Mouse (Mus musculus) hindbrain, embryonic 10.5 days (tissue): ENCODE results near the gene Map1b. TPM values are rescaled to one million over a fixed set of nuclear protein-coding genes. Genes with fewer than 3 reads are reported as not detected.

Experiments
- DNase-seq: peaks from one replicate; pipeline ENCODE4 v3.0.0-alpha.2; 2017; ENCODE audit warnings: low spot score
- H3K27ac ChIP-seq: fragments of 300-500 bp; sonication (generic); 2 replicates; pipeline ENCODE4 v1.5.1; 2016; ENCODE audit warnings: mild to moderate bottlenecking, moderate library complexity
- H3K27me3 ChIP-seq: fragments of 300-500 bp; sonication (generic); 2 replicates; pipeline ENCODE4 v1.6.1; 2016; ENCODE audit warnings: mild to moderate bottlenecking; ENCODE audit not compliant: poor library complexity, insufficient read depth, severe bottlenecking
- H3K36me3 ChIP-seq: fragments of 300-500 bp; sonication (generic); 2 replicates; pipeline ENCODE4 v1.6.1; 2016; ENCODE audit warnings: mild to moderate bottlenecking, moderate library complexity
- H3K4me1 ChIP-seq: fragments of 300-500 bp; sonication (generic); replicated peaks from 2 replicates; pipeline ENCODE4 v1.6.1; 2016; ENCODE audit warnings: mild to moderate bottlenecking
- H3K4me3 ChIP-seq: fragments of 300-500 bp; sonication (generic); 2 replicates; pipeline ENCODE4 v1.5.1; 2016; ENCODE audit warnings: mild to moderate bottlenecking, moderate library complexity
- H3K9me3 ChIP-seq: fragments of 300-500 bp; sonication (generic); 2 replicates; pipeline ENCODE4 v1.6.1; 2016; ENCODE audit warnings: mild to moderate bottlenecking, moderate library complexity
- WGBS: fragments of 180-500 bp; shearing (Covaris S2); methylation state at CpG from one replicate; pipeline ENCODE4 v1.1.7; 2016; 5-methylcytosine and 5-hydroxymethylcytosine counted together
- polyA plus RNA-seq: library from polyadenylated mRNA; unstranded; fragments of >200 nt; fragmentation: Nextera tagmentation; extraction: Ambion mirVana; gene quantifications from 2 replicates; pipeline ENCODE4 v1.2.1, GENCODE M21; 2016

Gene Map1b
- polyA plus RNA-seq, 1 experiment from 2014 or later, result 1,096 TPM

- peaks cover 57% of the 10 kb centered on the region for H3K4me1 ChIP-seq
- peak overlapping the region; percentile 62 for H3K27ac ChIP-seq
- H3K4me3 ChIP-seq, result no peak overlapping the region
- no peaks in the 10 kb centered on the region for H3K9me3 ChIP-seq
- no peaks in the 10 kb centered on the region for H3K27me3 ChIP-seq
- no peak for DNase-seq
- H3K36me3 ChIP-seq, result no peaks in the 10 kb centered on the region
- WGBS, result 64% methylated on average over 12 of the region's 12 CpGs
These were observed 34.5 kb upstream of the Map1b start for GRCm38 (mm10) chr13:99550679-99551369.

- Histone ChIP-seq H3K9me3 (no peaks in the 10 kb centered on the region), H3K27me3 (no peaks in the 10 kb centered on the region), H3K36me3 (no peaks in the 10 kb centered on the region), H3K4me1 (peaks cover 62% of the 10 kb centered on the region), H3K27ac (peak overlapping the region; percentile 62), H3K4me3 (no peak overlapping the region)
- WGBS, result 52% methylated on average over 4 of the region's 4 CpGs
- DNase-seq, result no peak
These were observed 33.7 kb upstream of the Map1b start for GRCm38 (mm10) chr13:99550060-99550459.

GRCm38 (mm10) chr13:99549584-99549983, 33.2 kb upstream of the Map1b start:
- Histone ChIP-seq H3K4me1 (peaks cover 62% of the 10 kb centered on the region), H3K36me3 (no peaks in the 10 kb centered on the region), H3K27ac (peak overlapping the region; percentile 62), H3K27me3 (no peaks in the 10 kb centered on the region), H3K4me3 (no peak overlapping the region), H3K9me3 (no peaks in the 10 kb centered on the region)
- WGBS, result 27% methylated on average over 9 of the region's 9 CpGs
- peak; percentile 70 for DNase-seq

GRCm38 (mm10) chr13:99546832-99547231, 30.5 kb upstream of the Map1b start:
- H3K4me3 ChIP-seq, result no peak overlapping the region
- DNase-seq, result no peak
- peaks cover 56% of the 10 kb centered on the region for H3K4me1 ChIP-seq
- no peak overlapping the region for H3K27ac ChIP-seq
- H3K36me3 ChIP-seq, result no peaks in the 10 kb centered on the region
- no peaks in the 10 kb centered on the region for H3K27me3 ChIP-seq
- H3K9me3 ChIP-seq, result no peaks in the 10 kb centered on the region
- WGBS, result 95% methylated on average over 5 of the region's 5 CpGs

- H3K4me1 ChIP-seq, result peaks cover 54% of the 10 kb centered on the region
- H3K4me3 ChIP-seq, result no peak overlapping the region
- H3K27me3 ChIP-seq, result no peaks in the 10 kb centered on the region
- 58% methylated on average over 6 of the region's 6 CpGs for WGBS
- H3K36me3 ChIP-seq, result no peaks in the 10 kb centered on the region
- no peaks in the 10 kb centered on the region for H3K9me3 ChIP-seq
- DNase-seq, result no peak
- peak overlapping the region; percentile 31; the same call in 1 of the 2 replicates for H3K27ac ChIP-seq
These were observed 28.9 kb upstream of the Map1b start for GRCm38 (mm10) chr13:99545201-99545600.

GRCm38 (mm10) chr13:99541429-99542267, 25.3 kb upstream of the Map1b start:
- DNase-seq, result no peak
- 38% methylated on average over 21 of the region's 21 CpGs for WGBS
- no peaks in the 10 kb centered on the region for H3K9me3 ChIP-seq
- peak overlapping the region; percentile 40; the same call in 1 of the 2 replicates for H3K27ac ChIP-seq
- H3K27me3 ChIP-seq, result no peaks in the 10 kb centered on the region
- H3K4me3 ChIP-seq, result peak overlapping the region; percentile 28
- H3K36me3 ChIP-seq, result no peaks in the 10 kb centered on the region
- H3K4me1 ChIP-seq, result peaks cover 38% of the 10 kb centered on the region

GRCm38 (mm10) chr13:99539288-99539687, 22.9 kb upstream of the Map1b start:
- DNase-seq, result no peak
- no peaks in the 10 kb centered on the region for H3K36me3 ChIP-seq
- H3K4me3 ChIP-seq, result no peak overlapping the region
- H3K27ac ChIP-seq, result no peak overlapping the region
- no peaks in the 10 kb centered on the region for H3K9me3 ChIP-seq
- WGBS, result 83% methylated on average over 5 of the region's 5 CpGs
- no peaks in the 10 kb centered on the region for H3K27me3 ChIP-seq
- H3K4me1 ChIP-seq, result peaks cover 30% of the 10 kb centered on the region

- H3K36me3 ChIP-seq, result no peaks in the 10 kb centered on the region
- H3K9me3 ChIP-seq, result no peaks in the 10 kb centered on the region
- DNase-seq, result no peak
- H3K4me3 ChIP-seq, result no peak overlapping the region
- no peaks in the 10 kb centered on the region for H3K27me3 ChIP-seq
- H3K27ac ChIP-seq, result no peak overlapping the region
- peaks cover 30% of the 10 kb centered on the region for H3K4me1 ChIP-seq
- WGBS, result 94% methylated on average over 11 of the region's 11 CpGs
These were observed 22.5 kb upstream of the Map1b start for GRCm38 (mm10) chr13:99538851-99539250.

GRCm38 (mm10) chr13:99537908-99538513, 21.7 kb upstream of the Map1b start:
- no peaks in the 10 kb centered on the region for H3K9me3 ChIP-seq
- H3K36me3 ChIP-seq, result no peaks in the 10 kb centered on the region
- H3K4me1 ChIP-seq, result peaks cover 30% of the 10 kb centered on the region
- no peak overlapping the region for H3K4me3 ChIP-seq
- WGBS, result 46% methylated on average over 8 of the region's 8 CpGs
- 0 out of 2 replicates have a peak overlapping the region, but pooled peaks have one; percentile 50 for H3K27ac ChIP-seq
- no peaks in the 10 kb centered on the region for H3K27me3 ChIP-seq
- DNase-seq, result peak; percentile 25

- DNase-seq, result no peak
- WGBS, result 77% methylated on average over 4 of the region's 4 CpGs
These were observed 12.1 kb upstream of the Map1b start for GRCm38 (mm10) chr13:99528456-99528855.

GRCm38 (mm10) chr13:99527936-99528335, 11.6 kb upstream of the Map1b start:
- Histone ChIP-seq H3K27ac (no peak overlapping the region), H3K27me3 (no peaks in the 10 kb centered on the region), H3K4me1 (no peaks in the 10 kb centered on the region), H3K36me3 (no peaks in the 10 kb centered on the region), H3K9me3 (no peaks in the 10 kb centered on the region), H3K4me3 (no peak overlapping the region)
- DNase-seq, result no peak

More at GRCm38 (mm10) chr13:99528456-99528855, 12.1 kb upstream of the Map1b start:
- H3K4me3 ChIP-seq, result no peak overlapping the region
- no peaks in the 10 kb centered on the region for H3K36me3 ChIP-seq
- H3K27me3 ChIP-seq, result no peaks in the 10 kb centered on the region
- no peaks in the 10 kb centered on the region for H3K4me1 ChIP-seq
- no peaks in the 10 kb centered on the region for H3K9me3 ChIP-seq
- 0 out of 2 replicates have a peak overlapping the region, but pooled peaks have one; percentile 16 for H3K27ac ChIP-seq

GRCm38 (mm10) chr13:99525491-99525890, 9.2 kb upstream of the Map1b start:
- no peaks in the 10 kb centered on the region for H3K27me3 ChIP-seq
- no peaks in the 10 kb centered on the region for H3K4me1 ChIP-seq
- no peak overlapping the region for H3K27ac ChIP-seq
- no peaks in the 10 kb centered on the region for H3K9me3 ChIP-seq
- DNase-seq, result no peak
- no peaks in the 10 kb centered on the region for H3K36me3 ChIP-seq
- WGBS, result 84% methylated on average over 8 of the region's 8 CpGs
- H3K4me3 ChIP-seq, result no peak overlapping the region

GRCm38 (mm10) chr13:99517836-99518235, 1.5 kb upstream of the Map1b start:
- no peak for DNase-seq
- H3K27me3 ChIP-seq, result no peaks in the 10 kb centered on the region
- H3K9me3 ChIP-seq, result no peaks in the 10 kb centered on the region
- H3K4me1 ChIP-seq, result peaks cover 35% of the 10 kb centered on the region
- no peak overlapping the region for H3K27ac ChIP-seq
- H3K4me3 ChIP-seq, result no peak overlapping the region
- 94% methylated on average over 5 of the region's 5 CpGs for WGBS
- no peaks in the 10 kb centered on the region for H3K36me3 ChIP-seq
